Mouse (Mus musculus) lung, embryonic 14.5 days (tissue): Measurements from ENCODE around the gene Zfp866. TPM values are rescaled to one million over a fixed set of nuclear protein-coding genes. Genes with fewer than 3 reads are reported as not detected.
A peak's percentile ranks its signal among the peaks of the same experiment; 100 is the strongest.

Experiments
- ATAC-seq: fragments of 200-750 bp; cut with Nextera tagmentation; 2 replicates; pipeline ENCODE4 v1.8.0; 2017; ENCODE audit warnings: mild to moderate bottlenecking, moderate TSS enrichment, moderate library complexity; ENCODE audit not compliant: insufficient read depth
- DNase-seq: peaks from one replicate; pipeline ENCODE4 v3.0.0-alpha.2; 2015
- H3K27ac ChIP-seq: fragments of 300-500 bp; sonication (generic); 2 replicates; pipeline ENCODE4 v1.5.1; 2014; ENCODE audit warnings: low read depth, mild to moderate bottlenecking, moderate library complexity
- H3K27me3 ChIP-seq: fragments of 300-500 bp; sonication (generic); 2 replicates; pipeline ENCODE4 v1.6.1; 2014; ENCODE audit warnings: low read length, control low read depth; ENCODE audit not compliant: insufficient read depth
- H3K36me3 ChIP-seq: fragments of 300-500 bp; sonication (generic); 2 replicates; pipeline ENCODE4 v1.6.1; 2014; ENCODE audit warnings: control low read depth; ENCODE audit not compliant: insufficient read depth
- H3K4me1 ChIP-seq: fragments of 300-500 bp; sonication (generic); 2 replicates; pipeline ENCODE4 v1.6.1; 2014; ENCODE audit warnings: antibody characterized with exemption, control low read depth; ENCODE audit not compliant: insufficient read depth
- H3K4me2 ChIP-seq: fragments of 300-500 bp; sonication (generic); 2 replicates; pipeline ENCODE4 v1.6.1; 2014; ENCODE audit warnings: mild to moderate bottlenecking
- H3K4me3 ChIP-seq: fragments of 300-500 bp; sonication (generic); 2 replicates; pipeline ENCODE4 v1.5.1; 2014; ENCODE audit warnings: low read depth, low read length
- H3K9ac ChIP-seq: fragments of 300-500 bp; sonication (generic); 2 replicates; pipeline ENCODE4 v1.6.1; 2014
- H3K9me3 ChIP-seq: fragments of 300-500 bp; sonication (generic); 2 replicates; pipeline ENCODE4 v1.6.1; 2016; ENCODE audit warnings: low read depth, low read length, control low read depth
- CTCF ChIP-seq: IDR thresholded peaks from 2 replicates; pipeline ENCODE4 v1.5.1; 2016; ENCODE audit warnings: antibody characterized with exemption, low read depth
- WGBS: fragments of 180-500 bp; shearing (Covaris S2); extraction: QIAGEN DNeasy Blood & Tissue Kit; methylation state at CpG from one replicate; pipeline ENCODE4 v1.1.7; 2014; 5-methylcytosine and 5-hydroxymethylcytosine counted together
- polyA plus RNA-seq: library from polyadenylated mRNA; unstranded; fragments of >200 nt; fragmentation: Nextera tagmentation; extraction: Ambion mirVana; gene quantifications from 2 replicates; pipeline ENCODE4 v1.2.1, GENCODE M21; 2014

The Zfp866 gene
- 30.5 and 31.7 TPM in 2 replicates for polyA plus RNA-seq

- ATAC-seq, result peak; percentile 96
- no peak for TF ChIP-seq CTCF
- DNase-seq, result peak; percentile 94
- peak within 1 kb of the TSS; percentile 100 for H3K4me3 ChIP-seq
- H3K9ac ChIP-seq, result peak within 1 kb of the TSS; percentile 92
- peak within 1 kb of the TSS; percentile 84 for H3K4me2 ChIP-seq
- peak within 1 kb of the TSS; percentile 86 for H3K27ac ChIP-seq
- no peaks in the 10 kb centered on the region for H3K9me3 ChIP-seq
- H3K36me3 ChIP-seq, result peaks cover 28% of the 10 kb centered on the region
- no peaks in the 10 kb centered on the region for H3K27me3 ChIP-seq
- under 1% methylated on average over 38 of the region's 38 CpGs for WGBS
- peaks cover 9% of the 10 kb centered on the region; the same call in 1 of the 2 replicates for H3K4me1 ChIP-seq
Measured at GRCm38 (mm10) chr8:69790773-69791367, at the start of gene Zfp866, which contains the start of gene Atp13a1. Zfp866 (minus strand) TSS chr8:69791178. Atp13a1 (plus strand) TSS chr8:69791163.

GRCm38 (mm10) chr8:69837057-69837682, 46.2 kb upstream of the Zfp866 start:
- TF ChIP-seq CTCF, result no peak
- Histone ChIP-seq H3K4me2 (no peak overlapping the region), H3K4me1 (no peaks in the 10 kb centered on the region), H3K4me3 (no peak overlapping the region), H3K27ac (no peak overlapping the region), H3K9me3 (no peaks in the 10 kb centered on the region), H3K27me3 (no peaks in the 10 kb centered on the region), H3K36me3 (no peaks in the 10 kb centered on the region), H3K9ac (no peak overlapping the region)
- DNase-seq (no peak), ATAC-seq (no peak)
- 53% methylated on average over 8 of the region's 8 CpGs for WGBS

- DNase-seq (peak; percentile 96), ATAC-seq (peak; percentile 98)
- no peaks in the 10 kb centered on the region for H3K9me3 ChIP-seq
- TF ChIP-seq CTCF, result peak; percentile 35
- WGBS, result under 1% methylated on average over 38 of the region's 38 CpGs
- H3K27ac ChIP-seq, result 0 out of 2 replicates have a peak within 1 kb of the TSS, but pooled peaks have one; percentile 3
- peak within 1 kb of the TSS; percentile 54 for H3K9ac ChIP-seq
- peak within 1 kb of the TSS; percentile 51 for H3K4me3 ChIP-seq
- peak within 1 kb of the TSS; percentile 94 for H3K4me2 ChIP-seq
- no peaks in the 10 kb centered on the region for H3K4me1 ChIP-seq
- no peaks in the 10 kb centered on the region for H3K36me3 ChIP-seq
- no peaks in the 10 kb centered on the region for H3K27me3 ChIP-seq
Measured at GRCm38 (mm10) chr8:69832298-69832853, 41.4 kb upstream of the Zfp866 start, which contains the start of gene Pbx4. Pbx4 (plus strand) TSS chr8:69832491.

GRCm38 (mm10) chr8:69826371-69826770, 35.4 kb upstream of the Zfp866 start:
- Histone ChIP-seq H3K9ac (no peak overlapping the region), H3K4me3 (no peak overlapping the region), H3K27me3 (no peaks in the 10 kb centered on the region), H3K36me3 (peaks cover 19% of the 10 kb centered on the region; the same call in 1 of the 2 replicates), H3K4me2 (no peak overlapping the region), H3K27ac (no peak overlapping the region), H3K4me1 (no peaks in the 10 kb centered on the region), H3K9me3 (no peaks in the 10 kb centered on the region)
- ATAC-seq, result no peak
- no peak for TF ChIP-seq CTCF
- WGBS, result 91% methylated on average over 12 of the region's 12 CpGs
- DNase-seq, result no peak

DNA sequence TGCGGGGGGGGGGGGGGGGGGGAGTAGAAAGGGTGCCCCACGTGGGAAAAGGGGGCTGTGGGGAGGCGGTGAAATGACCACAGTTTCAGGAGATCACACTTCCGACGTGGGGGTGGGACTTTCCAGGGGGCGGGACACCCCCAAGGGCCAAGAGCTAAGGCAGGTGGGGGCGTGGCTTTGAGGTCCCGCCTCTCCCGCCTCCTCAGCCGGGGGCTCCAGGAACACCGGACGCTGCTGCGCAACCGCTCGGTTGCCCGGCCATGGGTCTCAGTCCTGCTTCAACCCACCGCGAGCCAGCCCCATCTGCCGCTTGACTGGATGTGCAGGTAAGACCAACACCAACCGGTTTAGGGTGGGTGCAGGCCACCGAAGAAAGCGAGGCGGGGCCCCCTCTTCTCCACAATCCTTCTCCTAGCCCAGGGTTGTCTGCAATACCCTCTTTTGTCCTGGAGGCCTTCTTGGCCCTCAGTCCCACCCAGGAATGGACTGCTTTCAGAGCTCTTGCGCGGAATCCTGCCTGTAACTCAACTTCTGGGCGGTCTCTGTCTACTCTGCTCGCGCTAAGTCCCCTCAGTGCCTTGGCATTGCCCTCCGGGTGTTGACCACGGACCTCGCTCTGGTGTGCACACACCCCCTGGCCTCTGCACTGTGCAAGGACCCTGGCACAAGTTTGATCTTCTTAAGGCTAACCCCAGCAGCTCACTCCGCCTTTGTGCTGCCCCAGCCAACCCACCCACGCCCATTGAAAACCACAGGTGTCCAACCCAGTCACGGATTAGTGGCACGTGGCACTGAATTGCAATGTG, 31.6 kb upstream of the Zfp866 start, which contains the start of gene Lpar2:
Gene Lpar2 (plus strand): TSS at position 44 of the 806 bp plus-strand sequence.
- Histone ChIP-seq H3K27me3 (no peaks in the 10 kb centered on the region), H3K9me3 (no peaks in the 10 kb centered on the region), H3K9ac (peak within 1 kb of the TSS; percentile 65), H3K4me1 (no peaks in the 10 kb centered on the region), H3K4me3 (peak within 1 kb of the TSS; percentile 57), H3K36me3 (peaks cover 31% of the 10 kb centered on the region; the same call in 1 of the 2 replicates), H3K27ac (peak within 1 kb of the TSS; percentile 80), H3K4me2 (peak within 1 kb of the TSS; percentile 88)
- DNase-seq, result peak; percentile 88
- peak; percentile 83 for ATAC-seq
- TF ChIP-seq CTCF, result no peak
- WGBS, result 1% methylated on average over 29 of the region's 35 CpGs

GRCm38 (mm10) chr8:69821971-69822385, 31.0 kb upstream of the Zfp866 start:
- TF ChIP-seq CTCF, result no peak
- H3K4me3 ChIP-seq, result peak overlapping the region; percentile 57
- H3K27ac ChIP-seq, result no peak overlapping the region
- no peaks in the 10 kb centered on the region for H3K4me1 ChIP-seq
- H3K9ac ChIP-seq, result peak overlapping the region; percentile 65; the same call in 1 of the 2 replicates
- H3K9me3 ChIP-seq, result no peaks in the 10 kb centered on the region
- DNase-seq (peak; percentile 58), ATAC-seq (peak; percentile 42)
- no peaks in the 10 kb centered on the region for H3K27me3 ChIP-seq
- peak overlapping the region; percentile 88 for H3K4me2 ChIP-seq
- 4% methylated on average over 16 of the region's 22 CpGs for WGBS
- peaks cover 36% of the 10 kb centered on the region; the same call in 1 of the 2 replicates for H3K36me3 ChIP-seq
